Mouse (Mus musculus) retina, adult 2 months (tissue): ENCODE measurements around the gene Mup14.
"Not testable (repeated sequence)": the region's sequence is repeated elsewhere in the genome, so short reads cannot be mapped to it uniquely, and the experiment has no call there.

ENCODE experiments used
- DNase-seq: peaks from one replicate; pipeline ENCODE4 v3.0.0-alpha.2; 2012; ENCODE audit warnings: low read depth, low spot score

The Mup14 gene

DNA sequence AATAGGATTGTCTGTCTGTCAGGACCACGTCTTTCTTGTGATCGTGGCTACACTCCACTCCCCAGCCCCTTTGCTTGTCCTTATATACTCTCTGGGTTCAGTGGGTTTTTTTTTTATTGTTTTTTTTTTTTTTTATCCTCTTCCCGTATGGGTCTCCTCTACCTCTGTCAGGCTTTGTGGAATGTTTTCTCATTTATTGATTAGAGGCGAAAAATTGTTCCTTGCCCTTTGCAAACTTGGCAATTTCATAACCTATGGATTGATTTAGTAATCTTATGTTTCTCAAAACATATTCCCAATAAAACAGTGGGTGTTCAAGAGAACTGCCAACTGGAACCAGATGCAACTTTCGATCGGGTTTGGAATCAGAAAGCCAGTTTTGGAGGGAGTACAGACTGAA, at the start of gene Mup14:
Gene Mup14, minus strand, starts transcription at position 101 of the 400 bp plus-strand sequence.
- not testable (repeated sequence) for DNase-seq

DNA sequence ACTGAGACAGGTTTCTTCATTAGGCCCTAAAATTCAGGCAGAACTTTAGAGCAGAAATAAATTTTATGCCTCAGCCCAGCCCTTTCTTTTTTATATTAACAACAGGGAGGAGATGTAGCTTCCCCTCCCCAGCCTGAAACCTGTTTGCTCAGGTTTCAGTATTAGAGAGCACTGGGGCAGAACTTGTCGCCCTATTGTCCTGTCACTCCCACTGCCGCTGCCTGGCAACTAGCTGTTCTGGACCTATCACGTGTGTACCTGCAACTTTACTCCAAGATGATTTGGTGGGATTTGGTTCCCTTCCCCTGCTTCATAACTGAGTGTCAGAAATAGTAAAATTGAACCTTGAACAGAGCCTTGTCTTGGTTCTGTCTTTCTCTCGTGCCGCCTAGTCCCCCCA, 34.3 kb upstream of the Mup14 start:
- not testable (repeated sequence) for DNase-seq
